Mouse (Mus musculus) thymus, postnatal 36 days (tissue): Measurements from ENCODE around the gene Rab28.

Experiments
- DNase-seq, 2 experiments: peaks; one replicate each; pipeline ENCODE4 v3.0.0; 2022; ENCODE audit warnings: mixed read lengths in 2 of 2

The Rab28 gene

GRCm38 (mm10) chr5:41627224-41628144 is 80.5 kb downstream of the Rab28 start:
- no peak for DNase-seq

GRCm38 (mm10) chr5:41625544-41625943 is 82.4 kb downstream of the Rab28 start:
- DNase-seq: no peak

GRCm38 (mm10) chr5:41621748-41622147 is 86.2 kb downstream of the Rab28 start:
- DNase-seq: no peak

GRCm38 (mm10) chr5:41618966-41619365 is 89.0 kb downstream of the Rab28 start:
- DNase-seq: no peak

GRCm38 (mm10) chr5:41610447-41611030 is 97.4 kb downstream of the Rab28 start:
- DNase-seq: no peak

- no peak for DNase-seq
Observed at GRCm38 (mm10) chr5:41596242-41597117, 111.5 kb downstream of the Rab28 start.

- no peak for DNase-seq
Observed at GRCm38 (mm10) chr5:41595199-41595598, 112.8 kb downstream of the Rab28 start.

GRCm38 (mm10) chr5:41578051-41578450 is 129.9 kb downstream of the Rab28 start:
- no peak for DNase-seq
